Mouse (Mus musculus) liver, postnatal 0 days (tissue): ENCODE results near the gene Ssc5d.

Source experiments
- CTCF ChIP-seq: sonication (generic); IDR thresholded peaks from 2 replicates; pipeline ENCODE4 v1.5.1; 2016; ENCODE audit warnings: antibody characterized with exemption, low read depth
- EP300 ChIP-seq: IDR thresholded peaks from 2 replicates; pipeline ENCODE4 v1.6.1; 2016; ENCODE audit warnings: antibody characterized with exemption, low read depth, mild to moderate bottlenecking

DNA sequence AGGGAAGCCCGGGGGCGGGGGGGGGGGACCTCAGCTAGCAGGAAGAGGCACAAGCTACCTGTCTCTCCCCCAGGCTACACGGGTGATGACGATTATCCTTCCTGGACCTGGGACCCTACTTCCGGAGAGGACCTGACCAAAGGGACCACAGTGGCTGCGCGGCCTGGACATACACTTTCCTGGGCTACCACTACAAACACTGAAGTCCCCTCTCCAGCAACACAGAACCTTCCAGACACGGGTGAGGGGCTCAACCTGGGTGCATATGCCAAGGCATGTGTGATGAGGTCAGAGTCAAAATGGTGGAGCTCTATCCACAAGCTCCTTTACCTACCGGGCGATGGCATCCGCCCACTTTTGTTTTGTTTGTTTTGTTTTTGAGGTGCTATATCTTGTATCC, 11.8 kb downstream of the Ssc5d start:
- no peak for TF ChIP-seq CTCF
- no peak for TF ChIP-seq EP300
